Mouse (Mus musculus): ENCODE results near the gene Sox13.

Sox13 gene

DNA sequence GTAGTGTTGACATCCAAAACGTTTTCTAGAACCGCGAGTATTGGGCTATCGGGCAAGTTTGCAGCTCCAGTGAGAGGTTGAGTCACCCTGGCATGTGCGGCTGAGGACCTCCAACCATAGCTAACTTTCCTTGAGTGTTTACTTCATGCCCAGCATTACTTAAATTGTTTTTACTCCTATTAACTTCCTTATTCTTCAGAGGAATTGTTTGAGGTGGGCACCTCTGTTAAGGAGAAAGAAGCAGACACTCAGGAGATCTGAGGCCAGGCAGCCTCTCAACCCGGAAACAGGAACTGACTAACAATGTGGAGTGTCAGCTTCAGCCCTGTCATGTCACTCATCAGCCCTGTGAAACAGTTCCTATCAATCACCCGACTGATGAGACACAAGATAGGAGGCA, 17.6 kb downstream of the Sox13 start:
- DNase-seq (ENCODE audit: extremely low spot score, low read depth, low spot score): no peak

DNA sequence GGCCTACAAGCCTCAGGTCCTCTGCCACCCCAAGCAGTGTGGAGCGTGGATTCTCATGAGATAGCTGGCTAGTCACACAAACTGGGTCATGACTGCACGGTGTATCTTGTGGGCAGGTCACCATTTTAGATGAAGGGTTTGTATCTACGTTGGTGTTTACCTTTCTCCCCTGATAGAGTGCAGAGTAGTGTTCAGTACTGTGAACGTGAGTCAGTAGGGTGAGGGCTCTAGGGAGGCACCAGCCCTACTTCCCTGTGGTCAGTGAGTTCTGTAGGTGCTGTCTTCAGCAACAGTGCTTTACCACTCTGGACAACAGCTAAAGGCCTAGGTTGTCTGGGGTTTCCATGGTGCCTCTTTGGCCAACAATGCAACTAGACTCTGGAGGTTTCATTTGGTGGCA, 20.2 kb downstream of the Sox13 start:
- DNase-seq (ENCODE audit: extremely low spot score, low read depth, low spot score): no peak

DNA sequence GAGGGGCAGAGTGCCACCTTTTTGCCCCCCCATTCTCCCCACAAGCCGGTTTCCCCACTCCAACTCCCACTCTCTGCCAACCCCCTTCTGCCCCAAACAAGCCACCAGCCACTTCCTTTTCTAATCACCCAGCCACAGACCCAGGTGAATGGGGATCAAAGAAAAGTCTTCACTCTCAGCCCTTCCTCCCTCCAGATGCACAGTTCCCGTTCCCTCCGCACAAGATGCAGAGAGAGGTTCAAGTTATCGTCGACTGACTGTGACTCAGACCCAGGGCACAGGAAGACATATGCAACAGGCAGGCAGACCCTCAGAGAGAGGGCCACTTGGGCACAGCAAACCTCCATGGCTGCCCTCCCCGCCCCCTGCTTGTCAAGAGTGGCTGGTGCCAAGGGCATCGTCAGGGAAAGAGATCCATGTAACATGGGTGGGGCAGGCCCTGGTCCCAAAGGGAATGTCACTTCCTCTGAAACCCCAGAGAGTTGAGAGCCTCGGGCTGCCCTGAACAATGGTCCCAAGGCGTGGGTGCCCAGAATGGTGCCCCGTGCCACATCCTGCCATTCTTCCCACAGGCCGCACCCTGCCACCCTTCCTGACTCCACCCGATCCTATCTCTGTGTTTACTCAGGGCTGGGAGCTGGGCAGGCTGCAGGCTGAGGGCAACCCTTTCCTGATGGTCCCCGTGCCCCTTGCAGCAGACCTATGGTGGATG, 24.0 kb downstream of the Sox13 start:
- no peak for DNase-seq (ENCODE audit: extremely low spot score, low read depth, low spot score)

DNA sequence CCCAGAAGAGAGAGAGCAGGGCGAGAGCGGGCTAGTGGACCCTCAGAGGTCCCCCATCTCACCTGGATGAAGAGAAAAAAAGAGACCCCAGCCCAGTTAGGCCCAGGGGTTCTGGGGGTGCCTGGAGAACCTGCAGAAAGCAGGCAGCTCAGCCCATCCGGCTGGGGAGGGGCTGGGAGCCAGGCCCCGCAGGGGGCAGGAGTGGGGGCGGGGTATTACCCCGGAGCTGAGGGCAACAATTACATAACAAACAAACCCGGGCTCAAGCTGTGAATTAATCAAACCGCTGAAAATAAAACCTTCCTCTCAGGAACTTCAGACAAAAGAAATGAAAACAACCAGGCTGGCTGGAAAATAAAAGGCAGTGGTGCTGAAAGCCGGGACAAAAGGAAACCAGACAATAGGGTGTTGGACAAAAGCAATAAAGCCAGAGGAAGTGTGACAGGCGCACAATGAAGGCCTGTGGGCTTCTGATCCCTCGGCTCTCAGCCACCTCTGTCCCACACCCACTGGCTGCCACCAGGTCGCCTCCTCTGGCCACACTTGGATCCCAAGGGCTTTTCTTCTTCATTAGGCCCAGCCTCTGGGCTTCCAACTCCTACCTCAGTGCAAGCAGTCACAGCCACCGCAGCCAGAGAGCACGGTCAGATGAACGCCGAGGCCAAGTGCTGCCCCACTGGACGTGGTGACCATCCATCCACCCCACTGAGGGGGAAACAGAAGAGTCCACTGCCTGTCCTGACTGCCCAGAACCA, 26.5 kb downstream of the Sox13 start:
- DNase-seq (ENCODE audit: extremely low spot score, low read depth, low spot score): no peak

DNA sequence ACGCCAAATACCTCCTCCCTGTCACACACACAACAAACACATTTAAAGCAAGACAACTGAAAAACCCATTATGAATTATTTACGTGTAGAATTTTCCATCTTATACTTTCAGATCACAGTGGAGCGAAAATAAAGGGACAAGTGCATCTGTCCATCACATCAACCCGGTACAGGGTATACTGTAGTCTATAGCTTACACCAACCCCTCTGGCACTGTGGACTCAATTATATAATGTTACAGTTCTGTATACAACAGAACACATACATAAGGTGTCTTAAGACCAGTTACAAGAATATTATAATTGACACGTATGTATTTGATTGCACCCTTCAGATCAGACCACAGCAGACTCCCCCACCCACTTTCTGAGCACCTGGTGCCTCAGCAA, 27.1 kb downstream of the Sox13 start:
- no peak for DNase-seq (ENCODE audit: extremely low spot score, low read depth, low spot score)

DNA sequence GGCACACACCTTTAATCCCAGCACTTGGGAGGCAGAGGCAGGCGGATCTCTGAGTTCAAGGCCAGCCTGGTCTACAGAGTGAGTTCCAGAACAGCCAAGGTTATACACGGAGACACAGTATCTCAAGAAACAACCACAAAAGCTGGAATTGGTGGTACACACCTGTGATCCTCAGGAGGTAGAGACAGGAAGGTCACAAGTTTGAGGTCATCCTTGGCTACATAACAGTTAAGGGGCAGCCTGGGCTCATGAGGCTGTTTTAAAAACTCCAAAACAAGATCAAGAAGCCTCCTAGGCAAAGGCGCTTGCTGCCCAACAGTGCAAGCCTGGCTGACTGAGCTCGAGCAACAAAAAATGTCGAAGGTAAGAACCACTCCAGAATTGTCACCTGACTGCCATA, 27.5 kb downstream of the Sox13 start:
- DNase-seq (ENCODE audit: extremely low spot score, low read depth, low spot score): no peak

DNA sequence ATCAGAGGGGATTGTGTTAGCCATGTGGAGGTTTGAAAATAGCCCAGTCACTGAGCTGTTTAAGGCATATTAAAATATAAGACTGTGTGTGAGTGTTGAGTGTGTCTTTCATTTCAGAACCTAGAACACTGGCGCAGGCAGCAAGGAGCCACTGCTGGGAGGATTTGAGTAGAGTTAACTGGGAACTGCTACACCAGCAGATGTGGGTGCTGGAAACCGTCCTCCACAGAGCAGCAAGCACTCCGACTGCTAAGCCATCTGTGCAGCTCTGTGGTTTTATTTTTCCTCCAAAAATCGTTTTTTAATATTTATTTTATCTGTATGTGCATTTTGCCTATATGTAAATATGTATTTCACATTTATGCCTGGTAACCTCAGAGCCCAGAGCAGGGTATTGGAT, 29.5 kb downstream of the Sox13 start:
- DNase-seq (ENCODE audit: extremely low spot score, low read depth, low spot score): no peak

DNA sequence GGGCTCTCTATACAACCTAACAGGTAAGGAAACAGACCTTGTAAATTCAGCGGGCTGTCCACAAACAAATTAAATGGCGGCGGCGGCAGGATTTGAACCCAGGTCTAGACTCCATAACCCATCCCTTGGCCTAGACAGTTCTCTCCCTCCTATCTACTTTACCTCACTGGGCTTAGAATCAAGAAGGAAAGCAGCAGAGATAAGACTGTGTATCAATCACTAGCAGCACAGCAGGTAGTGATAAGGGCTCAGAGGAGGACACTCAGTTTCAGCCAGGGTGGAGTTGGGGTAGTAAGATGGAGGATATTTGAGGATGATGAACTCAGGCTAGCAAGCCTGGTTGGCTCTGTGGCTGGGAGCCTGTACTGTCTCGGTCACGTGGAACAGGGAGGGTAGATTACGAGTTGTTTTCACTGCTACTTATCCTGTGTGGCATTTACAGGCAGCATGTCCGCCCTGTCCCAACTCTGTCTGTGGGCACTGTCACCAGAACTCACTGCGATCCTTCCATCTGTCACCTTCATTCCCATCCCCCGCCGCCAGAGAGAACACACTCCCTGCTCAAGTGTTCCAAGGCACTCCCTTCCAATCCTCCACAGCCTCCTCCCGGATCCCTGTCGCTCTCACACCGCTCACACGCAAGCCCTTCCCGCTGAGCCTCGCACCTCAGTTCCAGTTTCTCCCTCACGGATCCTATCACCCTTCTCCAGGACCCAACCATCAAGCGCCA, 36.5 kb downstream of the Sox13 start:
- no peak for DNase-seq (ENCODE audit: extremely low spot score, low read depth, low spot score)

DNA sequence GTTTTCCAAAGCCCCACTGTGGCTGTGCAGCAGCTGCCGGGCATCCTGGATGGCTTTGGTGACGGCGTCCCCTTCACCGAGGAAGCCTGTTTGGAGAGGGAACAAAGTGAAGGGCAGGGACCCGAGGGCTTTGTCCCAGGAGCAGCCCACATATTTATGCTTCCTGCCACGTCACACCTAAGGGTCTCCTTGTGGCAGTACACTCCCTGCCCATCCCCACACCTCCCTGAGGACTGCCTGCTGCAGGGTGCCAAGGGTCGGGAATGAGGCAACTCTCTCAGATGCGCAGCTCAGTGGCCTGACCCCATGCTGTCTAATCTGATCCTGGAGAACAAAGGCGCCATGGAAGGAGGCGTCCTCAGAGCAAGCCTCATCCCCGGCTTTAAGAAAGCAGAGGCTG, 38.0 kb downstream of the Sox13 start:
- no peak for DNase-seq (ENCODE audit: extremely low spot score, low read depth, low spot score)

DNA sequence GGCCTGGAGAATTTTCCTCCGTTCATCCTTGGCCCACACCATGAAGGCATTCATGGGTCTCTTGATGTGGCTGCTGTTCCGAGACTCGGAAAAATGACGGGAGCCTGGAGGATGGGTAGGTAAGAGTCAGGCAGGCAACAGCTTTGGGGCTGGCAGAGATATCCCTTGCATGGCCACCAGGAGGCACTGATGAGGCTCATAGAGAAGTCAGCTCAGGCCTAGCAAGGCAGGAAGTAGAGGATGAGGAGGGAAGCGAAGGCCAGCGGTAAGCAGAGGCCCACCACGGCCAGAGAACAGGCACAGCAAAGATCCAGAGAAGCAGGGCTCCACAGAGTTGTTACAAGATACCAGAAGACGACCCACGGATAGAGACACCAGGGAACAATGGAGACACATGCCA, 38.7 kb downstream of the Sox13 start:
- peak; percentile 50 for DNase-seq (ENCODE audit: extremely low spot score, low read depth, low spot score)

DNA sequence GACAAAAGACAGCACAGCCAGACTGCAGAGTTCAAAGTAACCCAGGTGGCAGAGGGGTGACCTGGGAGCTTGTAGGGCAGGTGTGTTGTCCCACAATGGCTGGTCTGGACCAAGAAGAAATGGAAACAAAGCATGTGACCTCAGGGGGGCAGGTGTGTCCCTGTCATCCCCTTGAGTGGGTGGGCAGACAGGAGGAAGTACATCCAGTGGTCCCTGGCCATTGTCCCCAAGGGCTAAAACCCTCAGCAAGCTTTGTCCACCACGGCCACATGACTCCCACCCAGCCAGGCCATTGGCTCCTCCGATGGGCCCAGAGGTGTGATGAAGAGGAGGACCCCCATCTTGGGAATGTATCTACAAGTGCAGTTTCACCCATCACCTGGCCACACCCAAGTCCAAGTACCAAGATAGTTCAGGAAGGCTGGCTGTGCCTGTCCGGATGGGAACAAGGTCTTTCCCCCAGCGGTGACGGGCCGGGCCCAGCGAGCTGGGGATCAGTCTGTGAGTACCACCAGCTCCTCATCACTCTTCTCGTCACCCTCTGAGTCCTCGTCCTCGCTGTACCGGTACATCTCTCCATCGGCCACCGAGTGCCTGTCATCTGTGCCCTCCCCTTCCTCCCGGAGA, 40.9 kb downstream of the Sox13 start:
- DNase-seq (ENCODE audit: extremely low spot score, low read depth, low spot score): no peak

DNA sequence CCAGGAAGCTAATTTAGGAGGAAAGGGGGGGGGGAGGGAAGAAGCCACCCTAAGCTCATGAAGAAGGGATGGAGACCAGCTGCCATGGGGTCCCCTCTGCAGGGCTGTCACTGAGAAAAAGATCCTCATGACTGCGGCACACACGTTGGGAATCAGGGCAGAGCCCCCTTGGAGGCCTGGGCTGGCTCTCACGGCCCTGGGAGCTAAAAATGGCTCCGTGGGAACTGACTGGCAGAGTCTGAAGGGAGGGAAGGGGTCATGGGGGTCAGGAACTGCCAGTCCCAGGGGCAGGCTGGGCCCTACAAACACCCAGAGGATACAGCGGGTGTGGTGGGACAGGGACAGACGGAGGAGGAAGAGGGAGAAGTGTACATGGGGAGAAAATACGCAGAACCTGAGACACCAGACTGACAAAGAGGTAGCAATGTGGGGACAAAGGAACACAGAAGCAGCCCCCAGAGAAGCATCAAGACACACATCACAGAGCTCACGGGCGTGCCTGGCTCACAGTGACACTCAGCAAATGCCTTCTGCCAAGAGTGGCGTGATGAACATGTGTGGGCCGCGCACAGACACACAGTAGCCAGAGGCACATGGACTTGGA, 41.5 kb downstream of the Sox13 start:
- DNase-seq (ENCODE audit: extremely low spot score, low read depth, low spot score): no peak

DNA sequence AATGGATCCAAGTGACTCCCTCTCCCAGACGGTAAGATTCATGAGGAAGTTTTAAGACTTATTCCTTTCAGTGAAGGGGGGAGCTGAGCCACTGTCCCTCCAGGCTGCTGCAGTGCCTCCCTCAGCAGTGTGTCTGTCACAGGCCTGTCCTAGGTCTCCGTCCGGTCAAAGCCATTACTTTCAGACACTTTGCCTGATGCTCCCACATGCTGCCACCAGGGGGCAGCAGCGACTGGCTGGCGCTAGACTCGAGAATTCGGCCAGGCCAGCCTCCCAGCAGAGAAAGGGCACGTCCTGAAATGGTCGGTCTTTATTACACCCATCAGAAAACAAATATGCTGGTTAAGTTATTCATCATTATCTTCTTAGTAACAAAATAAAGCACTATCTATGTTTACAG, 42.2 kb downstream of the Sox13 start:
- DNase-seq (ENCODE audit: extremely low spot score, low read depth, low spot score): peak; percentile 58

DNA sequence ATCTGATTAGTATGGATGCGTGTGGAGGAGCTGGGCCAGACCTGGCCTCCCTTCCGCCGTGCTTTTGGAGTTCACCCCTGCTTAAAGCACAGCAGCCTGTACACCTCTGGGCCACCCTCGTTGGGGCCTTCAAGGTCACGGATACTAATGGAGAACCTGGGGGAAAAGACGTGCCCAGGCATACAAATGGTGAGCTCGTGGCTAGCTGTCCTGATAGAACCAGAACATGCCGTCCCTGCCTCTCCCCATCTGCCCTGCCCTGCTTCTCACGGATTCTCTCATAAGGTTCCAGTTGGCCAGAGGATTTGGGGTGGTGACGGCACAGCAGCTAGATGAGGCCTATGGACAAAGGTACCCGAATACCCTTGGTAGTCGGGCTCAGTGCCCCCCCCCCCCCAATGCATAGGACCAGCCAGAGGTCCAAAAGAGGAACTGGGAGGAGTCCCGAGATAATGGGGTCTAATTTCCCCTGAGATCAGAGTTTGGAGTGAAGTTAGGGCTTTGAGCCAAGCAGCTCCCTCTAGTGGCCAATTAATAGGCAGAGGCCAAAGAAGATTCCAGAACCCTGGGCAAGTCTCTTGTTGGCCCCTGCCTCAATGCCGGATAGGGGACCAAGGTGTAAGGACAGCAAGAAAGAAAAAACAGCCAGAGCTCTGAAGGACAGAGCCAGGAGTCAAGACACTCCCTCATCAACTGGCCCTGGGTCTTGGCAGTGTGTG, 43.7 kb downstream of the Sox13 start:
- DNase-seq (ENCODE audit: extremely low spot score, low read depth, low spot score): no peak

DNA sequence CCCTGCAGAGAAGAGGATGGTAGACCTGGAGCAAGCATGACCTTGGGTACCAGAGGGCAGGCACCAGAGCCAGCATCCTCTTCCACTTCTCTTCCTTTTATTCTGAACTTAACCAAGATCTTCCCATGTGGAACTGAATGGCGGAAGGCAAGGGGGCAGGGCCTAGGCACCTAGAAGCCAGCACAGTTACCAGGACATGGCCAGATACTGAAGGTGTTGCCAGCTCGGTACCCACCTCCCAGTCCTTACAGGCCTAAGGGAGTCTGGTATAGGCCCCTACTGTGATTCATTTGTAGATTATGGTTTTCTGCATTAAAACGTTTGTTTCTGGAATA, 44.2 kb downstream of the Sox13 start:
- no peak for DNase-seq (ENCODE audit: extremely low spot score, low read depth, low spot score)

DNA sequence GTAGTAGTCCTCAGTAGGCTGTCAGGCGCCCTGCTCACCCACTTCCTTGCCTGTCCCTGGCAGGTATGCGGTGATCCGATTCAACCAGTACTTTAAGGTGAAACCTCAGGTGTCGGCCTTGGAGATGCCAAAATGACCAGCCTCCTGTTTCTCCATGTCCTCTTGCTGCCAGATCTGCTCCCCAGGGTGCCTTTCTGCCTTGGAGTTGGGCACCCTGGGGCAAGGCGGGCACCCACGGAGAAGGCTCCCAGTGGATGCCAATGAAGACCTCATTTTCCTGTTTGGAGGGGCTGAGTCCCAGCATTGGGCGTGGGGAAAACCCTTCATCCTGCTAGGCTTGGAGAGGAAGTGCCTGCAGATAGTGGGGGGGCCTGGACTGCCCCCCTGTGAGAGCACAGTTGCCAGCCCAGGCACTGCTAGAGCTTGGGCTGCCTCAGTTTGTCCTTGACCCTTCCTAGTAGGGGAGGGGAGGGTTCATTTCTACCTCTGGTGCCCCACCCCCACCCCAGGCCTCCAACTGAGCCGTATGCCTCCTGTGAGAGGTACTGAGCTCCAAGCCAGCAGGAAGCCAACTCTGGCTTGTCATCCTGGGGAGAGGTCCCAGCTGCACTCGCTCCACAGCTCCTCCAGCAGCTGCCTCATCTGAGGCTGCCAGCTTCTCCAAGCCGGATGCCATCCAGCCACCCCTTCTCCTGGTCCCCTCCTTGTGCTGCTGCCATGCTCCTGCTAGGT, 44.8 kb downstream of the Sox13 start:
- DNase-seq (ENCODE audit: extremely low spot score, low read depth, low spot score): no peak

DNA sequence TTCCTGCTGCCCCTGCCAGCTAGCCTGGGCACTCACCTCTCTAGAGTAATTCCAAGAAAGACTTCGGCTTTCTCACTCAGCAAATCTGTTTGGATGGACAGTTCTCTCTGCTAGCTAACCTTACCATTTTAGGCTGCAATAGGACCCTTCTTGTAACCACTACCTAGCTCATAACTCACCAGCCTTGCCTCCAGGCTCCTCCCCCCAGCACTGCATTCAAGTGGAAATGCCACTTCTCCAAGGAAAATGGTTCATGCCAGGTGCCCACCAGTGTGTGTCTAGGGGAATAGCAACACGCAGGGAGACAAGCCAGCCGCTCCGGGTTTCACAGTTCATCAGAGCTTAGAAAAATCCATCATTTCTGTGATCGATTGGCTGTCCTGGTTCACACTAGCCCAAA, 46.6 kb downstream of the Sox13 start:
- no peak for DNase-seq (ENCODE audit: extremely low spot score, low read depth, low spot score)

DNA sequence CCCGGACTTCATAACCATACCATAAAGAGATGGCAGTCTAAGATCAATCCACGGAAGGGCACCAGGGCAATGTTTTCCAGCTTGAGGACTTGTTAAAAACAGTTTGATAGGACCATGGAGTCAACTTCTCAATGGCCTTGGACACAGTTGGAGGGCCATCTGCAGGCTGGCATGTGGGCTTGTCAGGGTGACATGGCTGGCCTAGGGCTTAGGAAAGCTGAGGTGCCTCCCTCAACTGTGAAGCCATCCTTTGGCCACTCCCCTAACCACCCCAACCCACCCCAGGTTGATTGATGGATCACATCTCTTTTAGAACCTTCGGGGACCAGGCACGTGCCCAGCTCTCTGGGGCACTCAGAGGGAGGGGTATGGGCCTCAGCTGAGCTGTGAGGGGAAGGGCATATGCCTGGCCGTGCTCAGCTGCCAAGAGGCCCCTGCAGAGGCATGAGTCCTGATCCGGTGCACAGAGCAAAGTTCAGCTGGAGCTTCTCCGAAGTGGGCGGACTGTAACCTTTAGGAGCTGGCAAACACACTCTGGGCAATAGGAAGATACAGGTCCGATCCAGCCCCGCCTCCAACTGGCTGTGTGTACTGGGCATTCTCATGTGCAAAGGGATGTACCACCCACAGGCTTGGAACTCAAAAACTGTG, 48.4 kb downstream of the Sox13 start:
- no peak for DNase-seq (ENCODE audit: extremely low spot score, low read depth, low spot score)

DNA sequence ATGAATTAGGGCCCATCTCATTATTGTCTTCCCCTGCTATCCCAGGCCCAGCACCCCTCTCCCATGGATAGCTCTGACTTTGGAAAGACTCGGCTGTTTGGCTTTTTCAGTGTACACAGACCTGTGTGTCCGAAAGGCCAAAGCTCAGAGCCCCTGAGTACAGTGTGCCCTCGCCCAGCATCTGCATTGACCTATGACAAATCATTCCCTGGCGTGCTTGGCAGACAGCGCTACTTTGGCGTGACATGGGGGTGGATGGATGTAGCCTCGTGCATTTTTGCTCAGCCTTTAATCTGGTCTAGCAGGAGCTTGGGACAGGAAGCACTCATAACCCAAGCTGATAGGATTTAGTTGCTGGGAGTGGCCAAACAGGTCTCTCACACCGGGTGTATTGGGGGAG, 52.1 kb downstream of the Sox13 start:
- no peak for DNase-seq (ENCODE audit: extremely low spot score, low read depth, low spot score)

DNA sequence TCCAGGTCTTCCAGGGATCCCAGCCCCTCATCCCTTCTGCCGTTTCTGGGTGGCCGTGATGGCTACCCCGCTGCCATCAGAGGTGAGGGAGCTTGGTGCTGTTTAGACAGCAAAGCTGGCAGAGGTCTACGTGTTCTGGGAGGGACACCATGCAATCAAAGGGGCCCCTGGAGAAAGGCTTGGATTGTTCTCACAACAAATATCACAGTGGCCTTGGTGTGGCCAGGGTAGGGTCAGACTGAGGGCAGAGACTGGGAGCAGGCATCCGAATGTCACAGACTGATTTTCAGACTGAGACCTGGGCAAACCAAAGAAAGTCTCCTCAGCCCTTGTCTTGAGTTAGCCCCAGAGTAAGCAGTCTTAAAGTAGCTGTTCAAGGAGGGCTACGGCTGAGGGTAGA, 52.7 kb downstream of the Sox13 start:
- DNase-seq (ENCODE audit: extremely low spot score, low read depth, low spot score): no peak
